Mouse (Mus musculus) brain, embryonic 14.5 days (tissue): Measurements from ENCODE around the gene Fam219a. TPM values are rescaled to one million over a fixed set of nuclear protein-coding genes. Genes with fewer than 3 reads are reported as not detected.

Source experiments
- DNase-seq: peaks from one replicate; pipeline ENCODE4 v3.0.0-alpha.2; 2011; ENCODE audit warnings: low read depth
- CTCF ChIP-seq: fragments of 200-500 bp; IDR thresholded peaks from 2 replicates; pipeline ENCODE4 v1.5.1; 2012; ENCODE audit warnings: inconsistent platforms, mild to moderate bottlenecking, moderate library complexity, borderline replicate concordance; ENCODE audit not compliant: insufficient read depth, insufficient read length; ENCODE audit errors: extremely low read depth
- POLR2A ChIP-seq: fragments of 200-500 bp; IDR thresholded peaks from 2 replicates; pipeline ENCODE4 v1.6.1; 2012; ENCODE audit warnings: mild to moderate bottlenecking, inconsistent platforms, borderline replicate concordance; ENCODE audit not compliant: poor library complexity, insufficient read depth, insufficient read length, severe bottlenecking; ENCODE audit errors: extremely low read depth
- polyA plus RNA-seq: library from polyadenylated mRNA; depleted of rRNA; stranded (reverse); fragments of >200 nt; gene quantifications from 2 replicates; pipeline ENCODE4 v1.2.3, GENCODE M21; 2012

Gene Fam219a
- polyA plus RNA-seq, 1 experiment = 97.8 TPM

GRCm38 (mm10) chr4:41519195-41519594 lies 50.1 kb downstream of the Fam219a start:
- TF ChIP-seq CTCF = no peak
- DNase-seq = no peak

GRCm38 (mm10) chr4:41518349-41518748 lies 51.0 kb downstream of the Fam219a start:
- DNase-seq = no peak

GRCm38 (mm10) chr4:41517233-41517632 lies 52.1 kb downstream of the Fam219a start, which contains the start of gene 1110017D15Rik:
Gene 1110017D15Rik (minus strand): TSS chr4:41517333.
- TF ChIP-seq POLR2A (no peak), CTCF (no peak)
- DNase-seq = no peak

More at GRCm38 (mm10) chr4:41518349-41518748, 51.0 kb downstream of the Fam219a start:
- TF ChIP-seq CTCF (no peak), POLR2A (no peak)

GRCm38 (mm10) chr4:41513714-41514113 lies 55.6 kb downstream of the Fam219a start:
- no peak for DNase-seq
- TF ChIP-seq CTCF (no peak), POLR2A (no peak)

GRCm38 (mm10) chr4:41513309-41513708 lies 56.0 kb downstream of the Fam219a start:
- no peak for TF ChIP-seq POLR2A
- TF ChIP-seq CTCF = no peak
- peak; percentile 74 for DNase-seq

- no peak for TF ChIP-seq CTCF
- no peak for TF ChIP-seq POLR2A
Observed at GRCm38 (mm10) chr4:41507998-41508397, 61.3 kb downstream of the Fam219a start.

GRCm38 (mm10) chr4:41507326-41507924 lies 61.9 kb downstream of the Fam219a start:
- DNase-seq = peak; percentile 69
- TF ChIP-seq POLR2A (no peak), CTCF (no peak)

More at GRCm38 (mm10) chr4:41507998-41508397, 61.3 kb downstream of the Fam219a start:
- no peak for DNase-seq

GRCm38 (mm10) chr4:41506906-41507305 lies 62.4 kb downstream of the Fam219a start:
- TF ChIP-seq POLR2A = peak; percentile 74; the same call in 1 of the 2 replicates
- TF ChIP-seq CTCF = no peak
- DNase-seq = peak; percentile 95

GRCm38 (mm10) chr4:41506156-41506555 lies 63.2 kb downstream of the Fam219a start:
- DNase-seq = peak; percentile 59
- TF ChIP-seq POLR2A (no peak), CTCF (peak; percentile 38; the same call in 1 of the 2 replicates)

GRCm38 (mm10) chr4:41505131-41505551 lies 64.2 kb downstream of the Fam219a start:
- peak; percentile 15; the same call in 1 of the 2 replicates for TF ChIP-seq CTCF
- TF ChIP-seq POLR2A = no peak
- DNase-seq = no peak

- no peak for DNase-seq
- TF ChIP-seq CTCF (no peak), POLR2A (no peak)
Observed at GRCm38 (mm10) chr4:41504325-41504724, 65.0 kb downstream of the Fam219a start.

- no peak for TF ChIP-seq POLR2A
- DNase-seq = peak; percentile 98
Observed at GRCm38 (mm10) chr4:41502986-41503412, 66.3 kb downstream of the Fam219a start, which contains the start of gene AI464131. Gene AI464131 (minus strand): TSS chr4:41503076.

- no peak for TF ChIP-seq CTCF
- TF ChIP-seq POLR2A = no peak
- DNase-seq = peak; percentile 82
Observed at GRCm38 (mm10) chr4:41502171-41502940, 67.0 kb downstream of the Fam219a start.
